Mouse (Mus musculus): ENCODE data around the gene Spesp1.

DNA sequence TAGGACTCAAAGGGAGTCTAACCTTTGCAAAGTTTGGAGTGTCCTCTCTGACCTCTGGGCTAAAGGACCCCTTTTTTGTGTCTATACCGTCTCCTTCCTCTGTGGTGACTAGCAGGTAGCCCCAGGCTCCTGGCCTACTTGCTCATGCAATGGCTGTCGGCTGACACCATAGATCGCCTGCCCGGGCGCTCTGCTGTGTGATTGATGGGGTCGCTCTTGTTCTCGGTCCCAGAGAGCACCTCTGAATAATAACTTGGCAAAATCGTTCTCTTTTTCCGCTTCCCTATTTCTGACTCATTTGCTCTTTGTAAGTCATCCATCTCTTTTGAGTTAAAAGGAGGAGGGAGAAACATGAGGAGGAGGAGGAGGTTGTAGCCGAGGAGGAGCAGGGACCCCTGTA is 42.0 kb downstream of the Spesp1 start:
- no peak for TF ChIP-seq CTCF (IDR thresholded peaks at IDR 0.05; ENCODE audit: low read depth)
- no peak for TF ChIP-seq EP300 (IDR thresholded peaks at IDR 0.05; ENCODE audit: low read depth)
